Mouse (Mus musculus) midbrain, embryonic 10.5 days (tissue): ENCODE data around the gene Pak2. TPM values are rescaled to one million over a fixed set of nuclear protein-coding genes. Genes with fewer than 3 reads are reported as not detected.

Source experiments
- microRNA-seq: library from miRNA; unstranded; fragments of <30 nt; microRNA quantifications from one replicate; pipeline ENCODE4, GENCODE M21; 2017
- polyA plus RNA-seq: library from polyadenylated mRNA; unstranded; fragments of >200 nt; fragmentation: Nextera tagmentation; extraction: Ambion mirVana; gene quantifications from 2 replicates; pipeline ENCODE4 v1.2.1, GENCODE M21; 2016

Pak2 gene
- polyA plus RNA-seq, 1 experiment from 2014 or later: 40.8 TPM

Small RNA genes lying within 50 kb of the gene (microRNA-seq; reads per million reads assigned to microRNA genes)
- gene Gm26269: not detected

Other genes starting within 250 kb of the Pak2 start
- gene Meltf, start 200.5 kb downstream of the Pak2 start, polyA plus RNA-seq: 0.10 TPM in 1 of 2 replicates, not detected in the other
- 1.4 and 1.8 TPM in 2 replicates for gene Pigz, start 145.5 kb downstream of the Pak2 start, polyA plus RNA-seq
- 92.8 TPM in 2 replicates for gene 0610012G03Rik, start 130.8 kb downstream of the Pak2 start, polyA plus RNA-seq
- gene Ncbp2, start 130.8 kb downstream of the Pak2 start, polyA plus RNA-seq: 141 and 147 TPM in 2 replicates
- 18.4 and 21.1 TPM in 2 replicates for gene Senp5, start 76.1 kb downstream of the Pak2 start, polyA plus RNA-seq
- gene Pigx, start 20.4 kb upstream of the Pak2 start, polyA plus RNA-seq: 148 and 153 TPM in 2 replicates
- 36.2 and 38.3 TPM in 2 replicates for gene Cep19, start 20.5 kb upstream of the Pak2 start, polyA plus RNA-seq
- 8.9 and 9.1 TPM in 2 replicates for gene Nrros, start 86.3 kb upstream of the Pak2 start, polyA plus RNA-seq
- 0.25 TPM in 1 of 2 replicates, not detected in the other for gene Bex6, start 100.5 kb upstream of the Pak2 start, polyA plus RNA-seq
- 7.0 and 8.6 TPM in 2 replicates for gene Fbxo45, start 167.8 kb upstream of the Pak2 start, polyA plus RNA-seq
- 18.6 and 19.2 TPM in 2 replicates for gene Wdr53, start 167.9 kb upstream of the Pak2 start, polyA plus RNA-seq
- 0.07 TPM in 1 of 2 replicates, not detected in the other for gene Smco1, start 192.1 kb upstream of the Pak2 start, polyA plus RNA-seq
- gene Rnf168, start 198.1 kb upstream of the Pak2 start, polyA plus RNA-seq: 34.6 and 35.2 TPM in 2 replicates